Comparison of ENCODE assay signal across 8 mouse cellular contexts in the genomic region with DNA sequence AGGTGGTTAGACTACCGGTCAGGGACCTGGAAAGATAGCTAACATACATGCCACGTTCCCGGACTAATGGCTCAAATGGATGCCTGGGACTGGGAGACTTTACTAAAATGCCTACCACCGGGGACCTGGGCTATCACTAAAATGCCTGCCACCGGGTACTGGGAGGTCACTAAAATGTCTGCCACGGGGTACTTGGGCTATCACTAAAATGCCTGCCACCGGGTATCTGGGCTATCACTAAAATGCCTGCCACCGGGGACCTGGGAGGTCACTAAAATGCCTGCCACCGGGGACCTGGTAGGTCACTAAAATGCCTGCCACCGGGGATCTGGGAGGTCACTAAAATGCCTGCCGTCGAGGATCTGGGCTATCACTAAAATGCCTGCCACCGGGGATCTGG. TPM values are rescaled to one million over a fixed set of nuclear protein-coding genes. Genes with fewer than 3 reads are reported as not detected.
DNase-seq lines count a peak whose midpoint lies in the region; ATAC-seq and TF ChIP-seq lines count a peak whose summit lies in the region.
"Not testable (repeated sequence)": the region's sequence is repeated elsewhere in the genome, so short reads cannot be mapped to it uniquely, and the experiment has no call there.
"Had no signal": no experiment of that assay in that cellular context is flagged by ENCODE, and none has a peak within 500 bp of the region (broad histone marks: within the 10 kb centered on the region; RNA-seq: fewer than 3 reads in every experiment).

No protein-coding gene starts in this region.

- DNase-seq in R1 (ENCODE audit: low read depth, low spot score) = peak; percentile 63
- DNase-seq in intestine, embryonic 14.5 days (ENCODE audit: low spot score); limb, embryonic 11.5 days (ENCODE audit: low spot score); liver, postnatal 0 days: not testable (repeated sequence)

- not testable (repeated sequence) for H3K9ac ChIP-seq in forebrain, embryonic 12.5 days; heart, embryonic 13.5 days; intestine, embryonic 14.5 days (ENCODE audit: low read length); limb, embryonic 11.5 days (ENCODE audit: low read length); liver, postnatal 0 days (replicated peaks); midbrain, embryonic 15.5 days

- H3K4me2 ChIP-seq in forebrain, embryonic 12.5 days = peak overlapping the region; percentile 62
- peak overlapping the region; percentile 77 for H3K4me2 ChIP-seq in heart, embryonic 13.5 days
- peak overlapping the region; percentile 55; the same call in 1 of the 2 replicates for H3K4me2 ChIP-seq in intestine, embryonic 14.5 days (ENCODE audit: low read length)
- H3K4me2 ChIP-seq in limb, embryonic 11.5 days (ENCODE audit: low read depth, severe bottlenecking) = not testable (repeated sequence)
- peak overlapping the region; percentile 64; the same call in 1 of the 2 replicates for H3K4me2 ChIP-seq in liver, postnatal 0 days (ENCODE audit: low read depth, low read length)
- peak overlapping the region; percentile 79 for H3K4me2 ChIP-seq in midbrain, embryonic 15.5 days

- not testable (repeated sequence) for H3K9me3 ChIP-seq in forebrain, embryonic 12.5 days; heart, embryonic 13.5 days; intestine, embryonic 14.5 days (ENCODE audit: control insufficient read depth, low read length); limb, embryonic 11.5 days (ENCODE audit: control insufficient read depth, low read length); liver, postnatal 0 days (ENCODE audit: low read length); midbrain, embryonic 15.5 days

- H3K4me1 ChIP-seq in forebrain, embryonic 12.5 days; heart, embryonic 13.5 days; intestine, embryonic 14.5 days (replicated peaks; ENCODE audit: control insufficient read depth, insufficient read depth, low read length); limb, embryonic 11.5 days (ENCODE audit: control insufficient read depth, insufficient read depth, low read length); liver, postnatal 0 days (ENCODE audit: insufficient read depth); midbrain, embryonic 15.5 days: not testable (repeated sequence)

- H3K27me3 ChIP-seq in forebrain, embryonic 12.5 days = peaks cover 51% of the 10 kb centered on the region
- H3K27me3 ChIP-seq in heart, embryonic 13.5 days (replicated peaks) = peaks cover 71% of the 10 kb centered on the region
- peaks cover 27% of the 10 kb centered on the region for H3K27me3 ChIP-seq in intestine, embryonic 14.5 days (replicated peaks; ENCODE audit: control insufficient read depth, insufficient read depth, low read length)
- H3K27me3 ChIP-seq in limb, embryonic 11.5 days (ENCODE audit: control insufficient read depth, insufficient read depth, low read length) = peaks cover 19% of the 10 kb centered on the region
- peaks cover 22% of the 10 kb centered on the region for H3K27me3 ChIP-seq in liver, postnatal 0 days (ENCODE audit: insufficient read depth, low read length)
- peaks cover 29% of the 10 kb centered on the region for H3K27me3 ChIP-seq in midbrain, embryonic 15.5 days (replicated peaks)

- not testable (repeated sequence) for H3K36me3 ChIP-seq in forebrain, embryonic 12.5 days (replicated peaks); heart, embryonic 13.5 days; intestine, embryonic 14.5 days (ENCODE audit: control insufficient read depth, insufficient read depth, low read length); limb, embryonic 11.5 days (ENCODE audit: control insufficient read depth, insufficient read depth, low read length); liver, postnatal 0 days (replicated peaks; ENCODE audit: insufficient read depth, low read length); midbrain, embryonic 15.5 days (replicated peaks)

- 64% methylated on average over 12 of the region's 13 CpGs for WGBS in forebrain, embryonic 12.5 days
- WGBS in heart, embryonic 13.5 days = 35% methylated on average over 9 of the region's 13 CpGs
- WGBS in intestine, embryonic 14.5 days = 44% methylated on average over 12 of the region's 13 CpGs
- 44% methylated on average over 10 of the region's 13 CpGs for WGBS in limb, embryonic 11.5 days
- WGBS in liver, postnatal 0 days (ENCODE audit: insufficient replicate concordance) = 51% methylated on average over 11 of the region's 13 CpGs
- WGBS in midbrain, embryonic 15.5 days = 58% methylated on average over 13 of the region's 13 CpGs

- TF ChIP-seq EP300 in liver, postnatal 0 days (IDR thresholded peaks at IDR 0.05; ENCODE audit: low read depth) = not testable (repeated sequence)

- H3K27ac ChIP-seq in forebrain, embryonic 12.5 days; heart, embryonic 13.5 days (replicated peaks); intestine, embryonic 14.5 days (ENCODE audit: low read depth); limb, embryonic 11.5 days (replicated peaks; ENCODE audit: low read depth, low read length); liver, postnatal 0 days (ENCODE audit: low read depth); midbrain, embryonic 15.5 days: not testable (repeated sequence)

- not testable (repeated sequence) for H3K4me3 ChIP-seq in forebrain, embryonic 12.5 days (replicated peaks); liver, postnatal 0 days (ENCODE audit: low read depth, low read length); midbrain, embryonic 15.5 days
- peak overlapping the region; percentile 52 for H3K4me3 ChIP-seq in heart, embryonic 13.5 days
- H3K4me3 ChIP-seq in intestine, embryonic 14.5 days (ENCODE audit: low read depth, low read length) = peak overlapping the region; percentile 25; the same call in 1 of the 2 replicates
- 0 out of 2 replicates have a peak overlapping the region, but pooled peaks have one; percentile 25 for H3K4me3 ChIP-seq in limb, embryonic 11.5 days (ENCODE audit: low read depth, low read length)

- not testable (repeated sequence) for ATAC-seq in forebrain, embryonic 12.5 days (ENCODE audit: low FRiP score); heart, embryonic 13.5 days (ENCODE audit: extremely low read depth, insufficient number of reproducible peaks, low FRiP score, low TSS enrichment); intestine, embryonic 14.5 days (replicated peaks; ENCODE audit: low FRiP score, low TSS enrichment, low read depth); limb, embryonic 11.5 days (ENCODE audit: insufficient number of reproducible peaks, low FRiP score, low TSS enrichment, low read depth); liver, postnatal 0 days; midbrain, embryonic 15.5 days (replicated peaks)

- TF ChIP-seq CTCF in liver, postnatal 0 days (IDR thresholded peaks at IDR 0.05; ENCODE audit: low read depth) = not testable (repeated sequence)

RNA-seq across cellular contexts. Expression of gene Gm26992, which starts 26.6 kb away (rescaled TPM):
- polyA plus RNA-seq in forebrain, embryonic 12.5 days (2016; fragmentation: Nextera tagmentation; extraction: Ambion mirVana) = not detected in 2 replicates
- polyA plus RNA-seq in heart, embryonic 13.5 days (2015; fragmentation: Nextera tagmentation; extraction: Ambion mirVana) = not detected in 2 replicates
- not detected in 2 replicates for polyA plus RNA-seq in intestine, embryonic 14.5 days (2014; fragmentation: Nextera tagmentation; extraction: Ambion mirVana)
- polyA plus RNA-seq in limb, embryonic 11.5 days (2014; fragmentation: Nextera tagmentation; extraction: Ambion mirVana) = not detected in 2 replicates
- not detected in 2 replicates for polyA plus RNA-seq in liver, postnatal 0 days (2015; fragmentation: Nextera tagmentation; extraction: Ambion mirVana)
- not detected in 2 replicates for polyA plus RNA-seq in midbrain, embryonic 15.5 days (2015; fragmentation: Nextera tagmentation; extraction: Ambion mirVana)
- polyA plus RNA-seq: thymus, postnatal 0 days had no signal

RNA-seq across cellular contexts. Expression of gene Tsx, which starts 34.2 kb away (rescaled TPM):
- 0.49 TPM in 1 of 2 replicates, not detected in the other for polyA plus RNA-seq in forebrain, embryonic 12.5 days (2016; fragmentation: Nextera tagmentation; extraction: Ambion mirVana)
- not detected in 2 replicates for polyA plus RNA-seq in heart, embryonic 13.5 days (2015; fragmentation: Nextera tagmentation; extraction: Ambion mirVana)
- polyA plus RNA-seq in intestine, embryonic 14.5 days (2014; fragmentation: Nextera tagmentation; extraction: Ambion mirVana) = 0.38 and 0.77 TPM in 2 replicates
- polyA plus RNA-seq in limb, embryonic 11.5 days (2014; fragmentation: Nextera tagmentation; extraction: Ambion mirVana) = 0.44 TPM in 1 of 2 replicates, not detected in the other
- polyA plus RNA-seq in liver, postnatal 0 days (2015; fragmentation: Nextera tagmentation; extraction: Ambion mirVana) = not detected in 2 replicates
- polyA plus RNA-seq in midbrain, embryonic 15.5 days (2015; fragmentation: Nextera tagmentation; extraction: Ambion mirVana) = 0.28 and 0.37 TPM in 2 replicates
